Mouse (Mus musculus) liver, postnatal 0 days (tissue): ENCODE measurements at regions not wholly inside any gene's neighbourhood (a gene's known extent, or its start where the extent isn't known, plus 50 kb on each side); places are given as distances from the start of the nearest gene placed in this dataset.

ENCODE experiments used
- CTCF ChIP-seq: sonication (generic); IDR thresholded peaks from 2 replicates; pipeline ENCODE4 v1.5.1; 2016; ENCODE audit warnings: antibody characterized with exemption, low read depth
- EP300 ChIP-seq: IDR thresholded peaks from 2 replicates; pipeline ENCODE4 v1.6.1; 2016; ENCODE audit warnings: antibody characterized with exemption, low read depth, mild to moderate bottlenecking

DNA sequence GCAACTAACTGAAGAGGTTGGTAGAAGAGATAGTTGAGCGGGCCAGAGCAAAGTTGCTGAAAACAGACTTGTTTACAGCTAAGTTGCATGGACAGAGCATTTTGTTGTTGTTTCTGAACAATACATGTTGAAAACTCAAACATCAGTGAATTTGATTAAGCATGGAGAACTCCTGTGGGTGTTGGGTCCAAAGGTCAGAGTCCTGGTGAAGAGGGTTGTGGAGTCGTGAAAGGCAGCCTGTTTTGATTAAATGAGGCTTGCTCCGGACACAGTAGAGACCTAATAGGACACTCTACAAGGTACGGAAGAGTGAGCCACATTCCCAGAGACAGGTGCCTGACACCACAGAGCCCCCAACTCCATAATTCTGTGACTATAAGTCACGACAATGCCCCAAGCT lies 461.1 kb downstream of the Nyap2 start:
- TF ChIP-seq CTCF, result no peak
- no peak for TF ChIP-seq EP300
